Mouse (Mus musculus): ENCODE measurements around the gene Bbs1. TPM values are rescaled to one million over a fixed set of nuclear protein-coding genes. Genes with fewer than 3 reads are reported as not detected.
"Not testable (repeated sequence)": the region's sequence is repeated elsewhere in the genome, so short reads cannot be mapped to it uniquely, and the experiment has no call there.

Gene Bbs1
- polyA plus RNA-seq, 1 experiment from 2014 or later, result 2.2 TPM

GRCm38 (mm10) chr19:4889791-4890190, 16.6 kb downstream of the Bbs1 start:
- DNase-seq (ENCODE audit: low spot score), result no peak

- no peak for DNase-seq (ENCODE audit: low spot score)
These were observed 22.5 kb downstream of the Bbs1 start for GRCm38 (mm10) chr19:4883961-4884360.

GRCm38 (mm10) chr19:4879324-4879703, 27.1 kb downstream of the Bbs1 start:
- no peak for DNase-seq (ENCODE audit: low spot score)

GRCm38 (mm10) chr19:4878405-4879323, 27.8 kb downstream of the Bbs1 start, which contains the start of gene Zdhhc24:
Zdhhc24 (plus strand) TSS chr19:4878668.
- peak; percentile 95 for DNase-seq (ENCODE audit: low spot score)

GRCm38 (mm10) chr19:4877785-4878184, 28.6 kb downstream of the Bbs1 start, which contains the start of gene Actn3:
Actn3 (minus strand) TSS chr19:4877909.
- DNase-seq (ENCODE audit: low spot score), result no peak

- DNase-seq (ENCODE audit: low spot score), result no peak
These were observed 29.7 kb downstream of the Bbs1 start for GRCm38 (mm10) chr19:4876755-4877154.

- no peak for DNase-seq (ENCODE audit: low spot score)
These were observed 30.2 kb downstream of the Bbs1 start for GRCm38 (mm10) chr19:4876241-4876640.

- not testable (repeated sequence) for DNase-seq (ENCODE audit: low spot score)
These were observed 31.8 kb downstream of the Bbs1 start for GRCm38 (mm10) chr19:4874613-4875012.

- DNase-seq (ENCODE audit: low spot score), result peak; percentile 43
These were observed 41.3 kb downstream of the Bbs1 start for GRCm38 (mm10) chr19:4865147-4865546.

- no peak for DNase-seq (ENCODE audit: low spot score)
These were observed 43.4 kb downstream of the Bbs1 start for GRCm38 (mm10) chr19:4863048-4863447.

- DNase-seq (ENCODE audit: low spot score), result no peak
These were observed 47.3 kb downstream of the Bbs1 start for GRCm38 (mm10) chr19:4859081-4859480.

GRCm38 (mm10) chr19:4855951-4856350, 50.5 kb downstream of the Bbs1 start:
- no peak for DNase-seq (ENCODE audit: low spot score)

- no peak for DNase-seq (ENCODE audit: low spot score)
These were observed 51.0 kb downstream of the Bbs1 start for GRCm38 (mm10) chr19:4855470-4855820.

- no peak for DNase-seq (ENCODE audit: low spot score)
These were observed 51.6 kb downstream of the Bbs1 start, which contains the start of gene Ctsf for GRCm38 (mm10) chr19:4854552-4855469. Ctsf (plus strand) TSS chr19:4855130.

- no peak for DNase-seq (ENCODE audit: low spot score)
These were observed 56.1 kb downstream of the Bbs1 start for GRCm38 (mm10) chr19:4850281-4850680.

GRCm38 (mm10) chr19:4849800-4850199, 56.6 kb downstream of the Bbs1 start:
- DNase-seq (ENCODE audit: low spot score), result no peak

- peak; percentile 40 for DNase-seq (ENCODE audit: low spot score)
These were observed 58.9 kb downstream of the Bbs1 start for GRCm38 (mm10) chr19:4847490-4847889.

GRCm38 (mm10) chr19:4845846-4846245, 60.6 kb downstream of the Bbs1 start:
- no peak for DNase-seq (ENCODE audit: low spot score)

- no peak for DNase-seq (ENCODE audit: low spot score)
These were observed 63.8 kb downstream of the Bbs1 start for GRCm38 (mm10) chr19:4842611-4843010.

GRCm38 (mm10) chr19:4840848-4841247, 65.6 kb downstream of the Bbs1 start:
- DNase-seq (ENCODE audit: low spot score), result no peak

- DNase-seq (ENCODE audit: low spot score), result peak; percentile 96
These were observed 67.3 kb downstream of the Bbs1 start, which contains the start of the genes Ccs and Ccdc87 for GRCm38 (mm10) chr19:4839149-4839548. Ccs (minus strand) TSS chr19:4839332. Ccdc87 (plus strand) TSS chr19:4839366.

All from thymus, postnatal 0 days (tissue).